Mouse (Mus musculus) heart, embryonic 13.5 days (tissue): Measurements from ENCODE around the gene Ppm1l. TPM values are rescaled to one million over a fixed set of nuclear protein-coding genes. Genes with fewer than 3 reads are reported as not detected.

Experiments used
- ATAC-seq: fragments of 200-750 bp; cut with Nextera tagmentation; 2 replicates; pipeline ENCODE4 v1.8.0; 2017; ENCODE audit warnings: moderate TSS enrichment; ENCODE audit not compliant: insufficient number of reproducible peaks, low FRiP score, low TSS enrichment; ENCODE audit errors: extremely low read depth
- H3K27ac ChIP-seq: fragments of 300-500 bp; sonication (generic); replicated peaks from 2 replicates; pipeline ENCODE4 v1.5.1; 2015; ENCODE audit warnings: moderate library complexity, mild to moderate bottlenecking, inconsistent platforms
- H3K27me3 ChIP-seq: fragments of 300-500 bp; sonication (generic); replicated peaks from 2 replicates; pipeline ENCODE4 v1.6.1; 2015; ENCODE audit warnings: mild to moderate bottlenecking, inconsistent platforms
- H3K36me3 ChIP-seq: fragments of 300-500 bp; sonication (generic); 2 replicates; pipeline ENCODE4 v1.6.1; 2015; ENCODE audit warnings: mild to moderate bottlenecking, inconsistent platforms
- H3K4me1 ChIP-seq: fragments of 300-500 bp; sonication (generic); 2 replicates; pipeline ENCODE4 v1.6.1; 2015; ENCODE audit warnings: inconsistent platforms
- H3K4me2 ChIP-seq: fragments of 300-500 bp; sonication (generic); 2 replicates; pipeline ENCODE4 v1.6.1; 2015; ENCODE audit warnings: inconsistent platforms, mild to moderate bottlenecking, moderate library complexity
- H3K4me3 ChIP-seq: fragments of 300-500 bp; sonication (generic); 2 replicates; pipeline ENCODE4 v1.5.1; 2015; ENCODE audit warnings: moderate library complexity, mild to moderate bottlenecking, inconsistent platforms
- H3K9ac ChIP-seq: fragments of 300-500 bp; sonication (generic); 2 replicates; pipeline ENCODE4 v1.6.1; 2015; ENCODE audit warnings: inconsistent platforms, mild to moderate bottlenecking, moderate library complexity
- H3K9me3 ChIP-seq: fragments of 300-500 bp; sonication (generic); 2 replicates; pipeline ENCODE4 v1.6.1; 2016; ENCODE audit warnings: inconsistent platforms
- WGBS: fragments of 180-500 bp; shearing (Covaris S2); methylation state at CpG from one replicate; pipeline ENCODE4 v1.1.7; 2015; ENCODE audit warnings: mixed read lengths; 5-methylcytosine and 5-hydroxymethylcytosine counted together
- polyA plus RNA-seq: library from polyadenylated mRNA; unstranded; fragments of >200 nt; fragmentation: Nextera tagmentation; extraction: Ambion mirVana; gene quantifications from 2 replicates; pipeline ENCODE4 v1.2.1, GENCODE M21; 2015

Gene Ppm1l
- 7.4 TPM in 2 replicates for polyA plus RNA-seq

GRCm38 (mm10) chr3:69316391-69317195 lies at the start of gene Ppm1l:
TSS of gene Ppm1l (plus strand) at chr3:69316861.
- no peaks in the 10 kb centered on the region for H3K9me3 ChIP-seq
- peaks cover 27% of the 10 kb centered on the region for H3K4me1 ChIP-seq
- peak within 1 kb of the TSS; percentile 93 for H3K9ac ChIP-seq
- no peaks in the 10 kb centered on the region for H3K36me3 ChIP-seq
- no peaks in the 10 kb centered on the region for H3K27me3 ChIP-seq
- peak; percentile 93 for ATAC-seq
- H3K4me2 ChIP-seq = peak within 1 kb of the TSS; percentile 87
- H3K27ac ChIP-seq = peak within 1 kb of the TSS; percentile 85
- under 1% methylated on average over 54 of the region's 80 CpGs for WGBS
- H3K4me3 ChIP-seq = peak within 1 kb of the TSS; percentile 70

GRCm38 (mm10) chr3:69271812-69272211 lies 44.8 kb upstream of the Ppm1l start:
- WGBS = 27% methylated on average over 7 of the region's 7 CpGs
- no peak overlapping the region for H3K4me3 ChIP-seq
- H3K36me3 ChIP-seq = no peaks in the 10 kb centered on the region
- H3K9ac ChIP-seq = no peak overlapping the region
- H3K27me3 ChIP-seq = no peaks in the 10 kb centered on the region
- H3K27ac ChIP-seq = no peak overlapping the region; the same call in 1 of the 2 replicates
- H3K4me1 ChIP-seq = peaks cover 8% of the 10 kb centered on the region; the same call in 1 of the 2 replicates
- no peak overlapping the region for H3K4me2 ChIP-seq
- H3K9me3 ChIP-seq = no peaks in the 10 kb centered on the region
- no peak for ATAC-seq

GRCm38 (mm10) chr3:69274018-69274663 lies 42.5 kb upstream of the Ppm1l start:
- Histone ChIP-seq H3K4me2 (no peak overlapping the region), H3K4me3 (no peak overlapping the region)

GRCm38 (mm10) chr3:69274664-69275312 lies 41.9 kb upstream of the Ppm1l start:
- Histone ChIP-seq H3K4me1 (peaks cover 8% of the 10 kb centered on the region; the same call in 1 of the 2 replicates), H3K4me2 (no peak overlapping the region), H3K27me3 (no peaks in the 10 kb centered on the region), H3K4me3 (no peak overlapping the region), H3K9ac (no peak overlapping the region), H3K9me3 (no peaks in the 10 kb centered on the region), H3K36me3 (no peaks in the 10 kb centered on the region), H3K27ac (no peak overlapping the region)
- WGBS = 72% methylated on average over 15 of the region's 15 CpGs
- no peak for ATAC-seq

More at GRCm38 (mm10) chr3:69274018-69274663, 42.5 kb upstream of the Ppm1l start:
- Histone ChIP-seq H3K27ac (no peak overlapping the region), H3K4me1 (peaks cover 8% of the 10 kb centered on the region; the same call in 1 of the 2 replicates), H3K36me3 (no peaks in the 10 kb centered on the region), H3K9ac (no peak overlapping the region), H3K9me3 (no peaks in the 10 kb centered on the region), H3K27me3 (no peaks in the 10 kb centered on the region)
- ATAC-seq = no peak
- WGBS = 86% methylated on average over 16 of the region's 16 CpGs

- ATAC-seq = no peak
- H3K27ac ChIP-seq = no peak overlapping the region
- H3K9ac ChIP-seq = no peak overlapping the region
- H3K4me2 ChIP-seq = no peak overlapping the region
- no peak overlapping the region for H3K4me3 ChIP-seq
- WGBS = 80% methylated on average over 6 of the region's 6 CpGs
- H3K27me3 ChIP-seq = no peaks in the 10 kb centered on the region
- no peaks in the 10 kb centered on the region for H3K9me3 ChIP-seq
- H3K4me1 ChIP-seq = peaks cover 6% of the 10 kb centered on the region; the same call in 1 of the 2 replicates
- H3K36me3 ChIP-seq = no peaks in the 10 kb centered on the region
These were observed 38.0 kb upstream of the Ppm1l start for GRCm38 (mm10) chr3:69278648-69279047.

- peaks cover 8% of the 10 kb centered on the region; the same call in 1 of the 2 replicates for H3K4me1 ChIP-seq
- no peak overlapping the region for H3K9ac ChIP-seq
- no peak overlapping the region for H3K4me2 ChIP-seq
- WGBS = 67% methylated on average over 9 of the region's 9 CpGs
- H3K27ac ChIP-seq = no peak overlapping the region
- ATAC-seq = no peak
- no peak overlapping the region for H3K4me3 ChIP-seq
- H3K9me3 ChIP-seq = no peaks in the 10 kb centered on the region
- H3K36me3 ChIP-seq = no peaks in the 10 kb centered on the region
- no peaks in the 10 kb centered on the region for H3K27me3 ChIP-seq
These were observed 34.3 kb upstream of the Ppm1l start for GRCm38 (mm10) chr3:69282406-69282805.

GRCm38 (mm10) chr3:69283085-69283847 lies 33.4 kb upstream of the Ppm1l start:
- Histone ChIP-seq H3K4me1 (peaks cover 8% of the 10 kb centered on the region; the same call in 1 of the 2 replicates), H3K36me3 (no peaks in the 10 kb centered on the region), H3K9me3 (no peaks in the 10 kb centered on the region), H3K9ac (no peak overlapping the region), H3K27me3 (no peaks in the 10 kb centered on the region), H3K4me3 (no peak overlapping the region), H3K27ac (no peak overlapping the region), H3K4me2 (no peak overlapping the region)
- no peak for ATAC-seq
- 66% methylated on average over 7 of the region's 7 CpGs for WGBS

- peak overlapping the region; percentile 44 for H3K4me2 ChIP-seq
- no peak overlapping the region for H3K9ac ChIP-seq
These were observed 26.8 kb upstream of the Ppm1l start for GRCm38 (mm10) chr3:69289833-69290232.

GRCm38 (mm10) chr3:69290294-69290693 lies 26.4 kb upstream of the Ppm1l start:
- H3K4me3 ChIP-seq = no peak overlapping the region
- H3K27me3 ChIP-seq = no peaks in the 10 kb centered on the region
- no peaks in the 10 kb centered on the region for H3K36me3 ChIP-seq
- 47% methylated on average over 7 of the region's 7 CpGs for WGBS
- ATAC-seq = no peak
- H3K27ac ChIP-seq = 0 out of 2 replicates have a peak overlapping the region, but pooled peaks have one; percentile 14
- no peak overlapping the region for H3K9ac ChIP-seq
- peaks cover 11% of the 10 kb centered on the region for H3K4me1 ChIP-seq
- H3K9me3 ChIP-seq = no peaks in the 10 kb centered on the region
- peak overlapping the region; percentile 44 for H3K4me2 ChIP-seq

More at GRCm38 (mm10) chr3:69289833-69290232, 26.8 kb upstream of the Ppm1l start:
- H3K4me1 ChIP-seq = peaks cover 11% of the 10 kb centered on the region
- no peak for ATAC-seq
- 52% methylated on average over 14 of the region's 14 CpGs for WGBS
- H3K4me3 ChIP-seq = no peak overlapping the region
- no peaks in the 10 kb centered on the region for H3K27me3 ChIP-seq
- 0 out of 2 replicates have a peak overlapping the region, but pooled peaks have one; percentile 14 for H3K27ac ChIP-seq
- no peaks in the 10 kb centered on the region for H3K9me3 ChIP-seq
- H3K36me3 ChIP-seq = no peaks in the 10 kb centered on the region

GRCm38 (mm10) chr3:69290844-69291243 lies 25.8 kb upstream of the Ppm1l start:
- Histone ChIP-seq H3K4me3 (no peak overlapping the region), H3K4me1 (peaks cover 11% of the 10 kb centered on the region), H3K9ac (no peak overlapping the region), H3K9me3 (no peaks in the 10 kb centered on the region), H3K4me2 (no peak overlapping the region), H3K36me3 (no peaks in the 10 kb centered on the region), H3K27me3 (no peaks in the 10 kb centered on the region), H3K27ac (no peak overlapping the region)
- no peak for ATAC-seq
- WGBS = 79% methylated on average over 3 of the region's 3 CpGs
